Mouse (Mus musculus): ENCODE measurements around the gene Anapc2.

GRCm38 (mm10) chr2:25240310-25240709 lies 32.0 kb upstream of the Anapc2 start:
- TF ChIP-seq CTCF (IDR thresholded peaks at IDR 0.05), result no peak
- TF ChIP-seq EP300 (IDR thresholded peaks at IDR 0.05), result no peak

Measured in lung, postnatal 0 days (tissue).